Mouse (Mus musculus) B cell, adult 67 days (primary cell): ENCODE measurements around the gene Tmem223. TPM values are rescaled to one million over a fixed set of nuclear protein-coding genes. Genes with fewer than 3 reads are reported as not detected.

ENCODE experiments used
- total RNA-seq, 2 experiments: library from RNA; stranded (reverse); gene quantifications; 4 replicates each; pipeline ENCODE4 v1.2.4; 2023

Gene Tmem223
- 10 to 100 TPM; 30.9 to 34.0 TPM for total RNA-seq

DNA sequence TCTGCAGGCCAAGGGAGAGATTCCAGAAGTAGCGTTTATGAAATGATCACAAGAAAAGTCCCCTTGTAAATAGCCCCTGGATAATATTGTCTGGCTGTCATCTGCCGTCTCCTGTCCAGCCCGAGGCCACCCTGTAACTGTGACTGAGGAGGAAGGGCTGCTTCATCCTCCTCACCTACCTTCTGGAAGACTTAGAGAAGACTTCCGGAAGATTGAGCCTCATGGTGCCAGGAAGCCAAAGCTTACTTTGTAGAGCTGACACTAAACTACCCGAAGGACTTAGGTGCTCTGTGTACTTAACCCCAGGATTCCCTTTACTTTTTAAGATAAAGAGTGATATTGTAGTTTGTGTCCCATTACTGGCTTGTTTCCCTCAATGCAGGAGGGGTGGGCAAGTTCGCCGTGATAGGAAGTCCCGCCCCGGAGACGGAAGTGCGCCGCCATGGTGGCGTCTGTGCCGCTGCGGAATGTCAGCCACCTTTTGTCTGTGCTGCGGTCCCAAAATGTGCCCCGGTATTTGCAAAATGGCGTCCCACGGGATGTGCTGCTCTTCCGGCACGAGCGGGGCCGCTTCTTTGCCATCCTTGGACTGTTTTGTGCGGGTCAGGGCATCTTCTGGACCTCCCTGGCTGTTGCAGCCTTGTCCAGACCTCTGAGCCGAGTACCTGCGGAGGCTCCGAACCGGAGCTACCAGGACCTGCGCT is at the start of gene Tmem223:
TSS of gene Tmem223 (plus strand) at position 430 of the 704 bp plus-strand sequence.

DNA sequence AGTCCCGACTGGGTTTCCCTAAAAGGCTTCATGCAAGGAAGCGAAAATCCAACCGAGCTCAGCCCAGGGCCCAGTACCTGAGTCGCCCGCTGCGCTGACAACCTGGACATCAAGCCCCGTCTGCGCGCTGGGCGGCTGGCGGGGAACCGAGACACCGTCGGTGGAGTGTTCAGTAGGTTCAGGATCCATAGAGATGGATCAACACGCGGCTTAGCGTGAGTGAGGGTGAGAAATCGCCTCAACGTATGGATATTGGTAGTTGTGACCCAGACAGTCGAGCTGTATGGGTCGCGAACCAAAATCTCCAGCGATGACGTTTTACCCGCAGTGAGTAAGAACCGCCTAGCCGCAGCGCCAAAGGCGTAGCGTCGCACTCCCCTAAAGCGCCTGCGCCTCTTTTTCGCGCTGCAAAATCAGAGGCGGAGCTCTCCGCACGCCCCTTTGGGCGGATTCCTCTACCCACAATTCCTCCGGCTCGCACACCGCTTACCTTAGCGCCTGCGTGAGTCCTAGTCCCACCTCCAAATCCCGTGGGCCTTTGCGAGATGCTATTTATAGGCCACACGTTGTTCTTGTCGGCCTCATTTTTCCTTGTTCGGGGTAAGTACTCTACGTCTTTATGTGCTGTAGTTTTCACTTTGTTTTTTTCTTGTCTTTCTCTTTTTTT is 47.8 kb upstream of the Tmem223 start, which contains the start of gene Slc3a2:
TSS of gene Slc3a2 (minus strand) at position 463 of the 667 bp plus-strand sequence.

GRCm38 (mm10) chr19:8735389-8736159 is 35.2 kb upstream of the Tmem223 start, which contains the start of gene Wdr74:
Wdr74 (plus strand) TSS chr19:8735827.

GRCm38 (mm10) chr19:8740603-8741002 is 30.2 kb upstream of the Tmem223 start, which contains the start of gene 1700092M07Rik:
1700092M07Rik (plus strand) TSS chr19:8740718.

DNA sequence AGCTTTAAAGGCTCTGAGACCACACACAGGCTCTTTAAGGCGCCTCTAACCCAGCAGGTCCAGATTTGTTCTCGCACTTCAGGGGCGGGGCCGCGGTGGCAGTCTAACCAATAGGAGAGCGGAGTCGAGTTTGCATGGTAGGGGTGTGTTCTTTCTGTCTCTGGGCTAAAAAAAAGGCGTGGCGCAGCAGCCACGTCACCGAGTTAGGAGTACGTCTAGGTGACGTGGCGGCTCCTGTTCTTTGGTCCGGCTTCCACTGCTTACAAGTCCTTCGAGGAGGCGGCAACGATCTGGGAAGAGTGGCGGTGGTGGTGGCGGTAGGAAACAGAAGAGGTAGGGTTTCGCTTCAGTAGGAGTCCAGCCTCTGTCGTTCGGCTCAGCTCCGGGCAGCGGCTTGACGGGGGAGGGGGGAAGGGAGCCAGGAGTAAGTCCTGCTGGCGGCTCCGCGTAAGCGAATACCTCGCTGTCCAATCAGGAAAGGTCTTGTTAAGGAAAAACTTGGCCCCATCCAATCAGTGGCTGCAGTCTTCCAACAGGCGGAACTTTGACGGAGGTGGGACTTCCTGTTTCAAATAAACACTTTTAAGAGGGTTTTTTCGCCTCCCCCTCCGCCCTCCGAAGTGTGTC is 29.4 kb upstream of the Tmem223 start, which contains the start of gene Stx5a:
TSS of gene Stx5a (plus strand) at position 171 of the 627 bp plus-strand sequence.

GRCm38 (mm10) chr19:8756635-8757387 is 14.0 kb upstream of the Tmem223 start, which contains the start of gene Nxf1:
Nxf1 (plus strand) TSS chr19:8757073.

DNA sequence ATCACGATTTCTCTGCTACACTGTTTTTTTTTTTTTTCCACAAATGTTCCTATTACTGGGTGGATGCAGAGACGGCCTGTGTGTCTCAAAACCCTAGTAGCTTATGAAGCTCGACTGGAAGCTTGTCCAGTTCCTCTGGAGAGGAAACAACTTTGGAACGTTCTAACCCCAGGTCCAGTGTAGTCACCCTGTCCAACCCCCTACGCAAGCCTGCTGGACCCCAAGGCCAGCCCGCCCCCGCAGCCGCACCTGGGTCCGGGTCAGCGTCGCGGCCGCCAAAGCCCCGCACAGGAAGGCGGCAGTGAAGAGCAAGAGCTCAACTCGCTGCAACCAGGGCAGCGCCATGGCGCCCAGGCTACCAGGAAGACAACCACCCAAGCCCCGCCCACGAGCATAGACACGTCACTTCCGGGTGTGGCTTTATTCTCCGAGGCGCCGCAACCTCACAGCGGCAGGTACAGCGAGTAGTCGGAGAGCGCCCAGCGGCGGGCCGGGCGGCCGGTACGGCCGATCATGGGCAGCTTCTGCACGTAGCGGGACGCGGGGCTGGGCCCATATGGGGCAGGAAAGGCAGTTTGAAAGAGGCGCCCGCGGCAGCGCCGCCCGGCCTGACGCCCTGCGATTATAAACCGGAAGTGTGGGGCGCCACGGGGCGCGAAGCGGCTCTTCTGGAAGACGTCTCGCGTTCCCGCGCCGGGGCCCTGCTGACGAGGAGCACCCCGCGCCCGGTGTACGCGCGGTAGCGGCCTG is 3.5 kb downstream of the Tmem223 start, which contains the start of gene Tmem179b:
TSS of gene Tmem179b (minus strand) at position 382 of the 750 bp plus-strand sequence.

DNA sequence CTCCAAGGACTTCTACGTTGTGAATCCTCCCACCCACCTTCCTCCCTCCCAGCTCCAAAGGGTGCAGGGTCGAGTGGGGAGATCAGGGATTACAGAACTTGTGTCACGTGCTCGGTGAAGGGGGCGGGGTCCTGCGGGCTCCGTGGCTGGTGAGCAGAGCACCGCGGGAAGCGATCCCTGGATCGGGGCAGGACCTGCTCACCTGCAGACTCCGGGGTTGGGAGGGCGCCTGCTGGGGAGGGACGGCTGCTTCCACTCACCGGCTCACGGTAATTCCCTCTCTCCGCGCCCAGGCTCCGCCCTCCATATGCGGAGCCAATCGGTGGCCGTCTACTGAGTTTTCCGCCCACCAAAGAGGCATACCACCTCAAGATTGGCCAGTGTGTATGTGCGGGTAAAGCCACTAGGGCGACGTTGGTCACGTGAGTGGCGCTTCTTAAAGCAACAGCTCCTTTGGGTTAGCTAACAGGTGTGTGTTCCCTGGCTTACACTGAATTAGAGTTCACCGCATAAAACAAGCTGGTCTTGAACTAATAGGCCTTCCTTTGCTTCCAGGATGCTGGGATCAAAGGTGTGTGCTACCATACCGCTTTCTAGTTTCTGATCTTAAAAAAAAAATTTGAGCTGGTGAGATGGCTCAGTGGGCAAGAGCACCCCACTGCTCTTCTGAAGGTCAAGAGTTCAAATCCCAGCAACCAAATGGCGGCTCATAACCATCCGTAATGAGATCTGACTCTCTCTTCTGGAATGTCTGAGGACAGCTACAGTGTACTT is 15.4 kb downstream of the Tmem223 start, which contains the start of gene Taf6l:
TSS of gene Taf6l (minus strand) at position 410 of the 774 bp plus-strand sequence.

DNA sequence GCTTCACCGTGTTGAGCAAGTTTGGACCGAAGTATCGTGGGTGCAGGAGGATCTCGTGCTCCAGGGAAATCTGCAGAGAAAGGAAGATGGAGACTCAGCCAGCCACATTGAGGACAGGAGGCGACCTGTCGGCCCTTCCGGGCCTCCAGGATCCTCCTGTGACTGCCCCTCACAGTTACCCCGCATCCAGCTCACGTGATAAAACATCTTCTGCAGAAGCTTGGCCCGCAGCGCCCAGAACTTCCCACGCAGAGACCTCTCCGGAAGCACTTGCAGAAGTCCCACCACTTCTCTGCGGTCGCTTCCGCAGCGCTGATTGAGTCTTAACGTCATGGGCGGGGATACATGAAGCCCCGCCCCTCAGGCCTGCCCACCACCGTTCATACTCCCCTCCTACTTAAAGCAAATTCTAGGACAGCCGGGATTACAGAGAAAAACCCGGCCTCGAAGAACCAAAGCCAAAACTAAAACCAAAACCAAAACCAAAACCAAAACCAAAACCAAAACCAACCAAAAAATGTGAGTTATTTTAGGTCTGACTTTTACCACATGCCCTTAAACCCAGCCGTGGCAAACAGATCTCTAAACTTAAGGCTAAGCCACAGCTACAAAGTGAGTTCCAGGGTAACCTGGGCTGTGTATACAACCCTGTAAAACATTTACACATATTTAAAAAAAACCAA is 27.6 kb downstream of the Tmem223 start, which contains the start of gene Polr2g:
TSS of gene Polr2g (minus strand) at position 314 of the 683 bp plus-strand sequence.

DNA sequence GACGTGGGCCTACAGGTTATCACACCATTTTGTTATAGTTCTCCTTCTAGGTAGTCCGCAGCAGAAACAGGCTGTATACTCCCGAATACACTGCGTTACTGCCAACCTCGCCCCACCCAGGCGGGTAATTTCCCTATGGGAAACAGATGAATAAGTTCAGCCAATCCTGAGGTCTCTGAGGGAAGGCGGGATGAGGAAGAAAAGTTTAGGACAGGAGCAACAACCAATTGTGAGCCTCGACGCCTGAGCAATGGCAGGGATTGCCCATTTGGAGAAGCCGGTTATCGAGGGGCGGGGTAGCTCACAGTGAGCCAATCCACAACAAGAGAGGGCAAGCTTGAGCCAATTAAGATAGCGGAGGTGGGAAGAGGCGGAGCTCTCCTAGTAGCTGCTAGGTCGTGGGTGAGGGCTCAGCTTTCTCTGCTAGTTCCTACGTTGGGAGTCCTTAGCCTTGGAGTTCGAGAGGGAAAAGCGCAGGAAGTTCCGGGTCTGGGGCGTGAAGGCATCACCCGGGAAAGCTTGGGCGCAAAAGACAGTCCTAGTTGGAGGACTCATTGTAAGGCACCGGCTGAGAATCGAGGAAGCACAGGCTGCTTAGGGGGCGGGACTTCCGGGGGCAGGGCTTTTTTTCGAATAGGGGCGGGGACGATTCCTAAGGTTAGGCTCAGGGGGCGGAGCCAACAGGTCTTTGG is 31.5 kb downstream of the Tmem223 start, which contains the start of gene Zbtb3:
TSS of gene Zbtb3 (plus strand) at position 426 of the 692 bp plus-strand sequence.

DNA sequence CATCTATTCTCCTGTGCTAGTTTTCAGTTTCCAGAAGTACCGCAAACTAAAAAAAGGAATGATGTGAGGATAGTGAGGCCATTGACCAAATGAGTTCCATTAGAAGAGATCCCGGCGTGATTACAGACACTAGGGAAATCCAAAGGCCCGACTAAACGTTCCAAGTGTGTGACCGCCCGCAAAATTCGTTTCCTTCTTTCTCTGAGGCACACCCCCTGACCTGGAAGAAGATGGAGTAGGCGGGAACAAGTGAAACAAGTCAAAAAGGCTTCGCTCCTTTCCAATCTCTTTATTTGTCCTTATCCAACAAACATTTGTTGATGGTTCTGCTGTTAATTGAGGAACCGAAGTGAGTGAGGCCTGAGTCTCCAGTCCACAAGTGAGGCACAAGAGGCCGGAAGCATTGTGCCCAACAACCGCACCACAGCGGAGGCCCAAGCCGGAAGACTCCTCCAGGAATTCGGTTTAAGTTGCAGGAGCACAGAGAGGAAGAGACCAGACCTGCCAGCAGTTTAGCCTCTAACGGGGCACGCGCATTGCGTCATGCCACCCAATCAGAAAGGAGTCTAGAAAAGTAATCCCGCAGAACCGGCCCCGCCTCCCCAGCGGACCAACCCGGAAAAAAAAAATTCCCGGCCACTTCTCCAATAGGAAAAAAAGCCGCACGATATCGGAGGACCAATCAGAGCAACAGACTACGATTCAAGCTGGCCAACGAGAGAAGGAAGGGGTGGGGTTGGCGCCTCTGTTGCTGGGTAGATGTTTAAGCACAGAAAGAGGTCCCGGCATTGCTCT is 48.2 kb downstream of the Tmem223 start, which contains the start of gene Ttc9c:
TSS of gene Ttc9c (minus strand) at position 533 of the 795 bp plus-strand sequence.

DNA sequence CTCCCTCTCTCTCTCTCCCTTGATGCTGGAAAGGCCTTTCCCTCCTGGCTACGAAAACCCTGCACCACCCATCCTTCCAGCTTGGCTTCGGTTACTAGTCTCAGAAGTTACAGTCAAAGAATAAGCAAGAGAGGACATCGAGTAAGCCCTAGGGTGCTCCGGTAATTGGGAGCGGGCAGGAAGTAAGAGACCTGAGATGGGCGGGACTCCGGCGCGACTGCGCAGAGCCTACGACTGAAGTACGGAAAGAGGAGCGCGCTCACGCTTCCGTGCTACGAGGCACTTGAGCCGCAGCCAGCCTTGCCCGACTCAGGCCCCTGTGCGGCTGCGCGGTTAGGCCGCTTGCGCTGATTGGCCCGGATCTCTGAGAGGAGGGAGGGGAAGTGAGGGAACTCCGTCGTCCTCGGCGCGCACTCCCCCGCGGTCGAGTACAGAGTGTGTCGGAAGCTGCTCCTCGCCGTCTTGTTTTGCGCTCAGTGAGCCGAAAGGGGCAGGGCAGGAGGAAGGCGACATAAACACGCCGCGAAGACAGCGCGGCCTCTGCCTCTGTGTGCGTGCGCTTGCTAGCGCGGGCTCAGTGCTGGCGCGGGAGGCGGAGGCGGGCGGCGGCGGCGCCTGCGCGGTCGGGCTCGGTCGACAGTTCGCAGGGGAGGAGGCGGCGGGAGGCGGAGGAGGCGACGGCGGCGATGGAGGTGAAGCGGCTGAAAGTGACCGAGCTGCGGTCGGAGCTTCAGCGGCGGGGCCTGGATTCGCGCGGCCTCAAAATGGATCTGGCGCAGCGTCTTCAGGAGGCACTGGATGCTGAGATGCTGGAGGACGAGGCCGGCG is 49.0 kb downstream of the Tmem223 start, which contains the start of gene Hnrnpul2:
TSS of gene Hnrnpul2 (plus strand) at position 415 of the 828 bp plus-strand sequence.

